Mouse (Mus musculus) embryonic facial prominence, embryonic 13.5 days (tissue): Measurements from ENCODE around the gene Crk. TPM values are rescaled to one million over a fixed set of nuclear protein-coding genes. Genes with fewer than 3 reads are reported as not detected.

Experiments
- ATAC-seq: fragments of 200-750 bp; cut with Nextera tagmentation; 2 replicates; pipeline ENCODE4 v1.8.0; 2017; ENCODE audit warnings: low read depth; ENCODE audit not compliant: insufficient number of reproducible peaks, insufficient read depth, low FRiP score, low TSS enrichment
- H3K27ac ChIP-seq: fragments of 300-500 bp; sonication (generic); 2 replicates; pipeline ENCODE4 v1.5.1; 2015; ENCODE audit warnings: moderate library complexity, mild to moderate bottlenecking, inconsistent platforms
- H3K27me3 ChIP-seq: fragments of 300-500 bp; sonication (generic); 2 replicates; pipeline ENCODE4 v1.6.1; 2015; ENCODE audit warnings: mild to moderate bottlenecking, inconsistent platforms
- H3K36me3 ChIP-seq: fragments of 300-500 bp; sonication (generic); 2 replicates; pipeline ENCODE4 v1.6.1; 2015; ENCODE audit warnings: mild to moderate bottlenecking, inconsistent platforms
- H3K4me1 ChIP-seq: fragments of 300-500 bp; sonication (generic); 2 replicates; pipeline ENCODE4 v1.6.1; 2015; ENCODE audit warnings: inconsistent platforms
- H3K4me2 ChIP-seq: fragments of 300-500 bp; sonication (generic); 2 replicates; pipeline ENCODE4 v1.6.1; 2015; ENCODE audit warnings: moderate library complexity, mild to moderate bottlenecking, inconsistent platforms
- H3K4me3 ChIP-seq: fragments of 300-500 bp; sonication (generic); 2 replicates; pipeline ENCODE4 v1.5.1; 2015; ENCODE audit warnings: mild to moderate bottlenecking, inconsistent platforms
- H3K9ac ChIP-seq: fragments of 300-500 bp; sonication (generic); 2 replicates; pipeline ENCODE4 v1.6.1; 2015; ENCODE audit warnings: mild to moderate bottlenecking, inconsistent platforms
- H3K9me3 ChIP-seq: fragments of 300-500 bp; sonication (generic); 2 replicates; pipeline ENCODE4 v1.6.1; 2016; ENCODE audit warnings: inconsistent platforms
- WGBS: fragments of 180-500 bp; shearing (Covaris S2); methylation state at CpG from one replicate; pipeline ENCODE4 v1.1.7; 2015; ENCODE audit warnings: mixed read lengths; 5-methylcytosine and 5-hydroxymethylcytosine counted together
- polyA plus RNA-seq: library from polyadenylated mRNA; unstranded; fragments of >200 nt; fragmentation: Nextera tagmentation; extraction: Ambion mirVana; gene quantifications from 2 replicates; pipeline ENCODE4 v1.2.1, GENCODE M21; 2015

Crk gene
- polyA plus RNA-seq, 1 experiment from 2014 or later, result 123 TPM

GRCm38 (mm10) chr11:75650311-75650710 lies 28.7 kb upstream of the Crk start, which contains the start of gene Myo1c:
TSS of gene Myo1c (plus strand) at chr11:75650504.
- H3K36me3 ChIP-seq, result peaks cover 5% of the 10 kb centered on the region; the same call in 1 of the 2 replicates
- H3K4me3 ChIP-seq, result peak within 1 kb of the TSS; percentile 60
- H3K4me2 ChIP-seq, result peak within 1 kb of the TSS; percentile 78
- peak within 1 kb of the TSS; percentile 68 for H3K27ac ChIP-seq
- 66% methylated on average over 7 of the region's 7 CpGs for WGBS
- peaks cover 25% of the 10 kb centered on the region for H3K27me3 ChIP-seq
- H3K9me3 ChIP-seq, result no peaks in the 10 kb centered on the region
- H3K9ac ChIP-seq, result peak within 1 kb of the TSS; percentile 79
- ATAC-seq, result no peak
- H3K4me1 ChIP-seq, result peaks cover 45% of the 10 kb centered on the region

DNA sequence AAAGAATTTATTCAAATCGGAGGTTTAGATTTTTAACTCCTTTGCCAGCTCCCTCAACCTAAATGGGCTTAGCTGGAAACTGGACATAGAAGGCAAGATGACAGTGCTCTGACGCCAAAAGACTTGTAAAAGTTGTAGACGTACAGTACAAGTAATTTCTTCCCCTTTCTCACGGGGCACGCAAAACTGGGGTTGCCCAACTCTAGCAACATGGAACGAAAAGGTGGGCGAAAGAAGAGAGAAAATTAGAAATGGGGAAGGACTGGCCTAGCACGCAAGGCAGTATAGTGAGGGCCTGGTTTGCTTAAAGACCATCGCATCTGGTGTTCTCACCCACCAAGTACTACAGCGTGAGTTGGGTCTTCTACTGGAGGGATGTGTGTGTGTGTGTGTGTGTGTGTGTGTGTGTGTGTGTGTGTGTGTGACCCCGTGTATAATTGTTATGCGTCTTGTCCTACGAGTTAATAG lies 28.1 kb upstream of the Crk start:
- Histone ChIP-seq H3K9me3 (no peaks in the 10 kb centered on the region), H3K4me3 (peak overlapping the region; percentile 60), H3K27me3 (peaks cover 25% of the 10 kb centered on the region), H3K4me2 (peak overlapping the region; percentile 78), H3K9ac (peak overlapping the region; percentile 79), H3K4me1 (peaks cover 45% of the 10 kb centered on the region), H3K36me3 (no peaks in the 10 kb centered on the region; the same call in 1 of the 2 replicates), H3K27ac (peak overlapping the region; percentile 68)
- 46% methylated on average over 13 of the region's 13 CpGs for WGBS
- no peak for ATAC-seq

DNA sequence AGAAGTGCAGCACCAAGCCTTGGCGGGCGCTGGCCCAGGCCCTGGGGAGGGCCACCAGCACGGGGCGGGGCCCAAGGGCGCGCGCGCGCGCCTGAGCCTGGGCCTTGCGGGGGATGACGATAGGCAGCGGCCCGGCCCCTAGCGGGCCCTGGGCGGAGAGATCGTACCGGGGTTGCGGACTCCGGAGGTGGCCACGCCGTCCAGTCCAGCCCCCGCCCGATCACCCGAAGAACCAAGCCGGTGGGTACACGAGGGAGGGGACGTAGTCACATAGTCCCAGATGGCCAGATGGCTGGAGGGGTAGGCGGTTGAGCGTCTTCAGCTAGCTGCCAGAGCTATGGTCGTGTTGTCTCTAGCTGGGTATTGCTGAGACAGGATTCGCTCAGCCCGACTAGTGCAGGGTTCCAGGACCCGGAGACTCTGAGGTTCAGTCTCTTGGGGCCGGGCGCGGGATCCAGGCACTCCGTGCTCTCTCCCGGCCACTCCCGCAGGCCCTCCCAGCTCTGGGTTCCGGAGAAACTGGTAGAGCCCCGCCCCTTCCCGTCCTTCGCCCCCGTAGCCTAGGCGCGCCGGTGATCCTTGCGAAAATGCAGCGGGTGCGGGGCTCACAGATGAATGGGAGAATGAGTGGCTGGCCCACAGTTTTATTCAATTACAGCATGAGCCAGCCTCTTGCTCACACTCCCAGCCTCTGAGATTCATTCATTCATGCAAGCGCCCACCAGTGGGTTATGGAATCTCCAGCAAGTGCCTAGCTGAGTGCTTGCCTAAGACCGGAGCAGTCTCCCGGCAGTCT lies 27.4 kb upstream of the Crk start:
- peak; percentile 17; the same call in 1 of the 2 replicates for ATAC-seq
- Histone ChIP-seq H3K9ac (peak overlapping the region; percentile 79), H3K4me2 (peak overlapping the region; percentile 78), H3K9me3 (no peaks in the 10 kb centered on the region), H3K27ac (peak overlapping the region; percentile 68), H3K4me3 (peak overlapping the region; percentile 60), H3K36me3 (no peaks in the 10 kb centered on the region; the same call in 1 of the 2 replicates), H3K27me3 (peaks cover 25% of the 10 kb centered on the region), H3K4me1 (peaks cover 49% of the 10 kb centered on the region)
- WGBS, result under 1% methylated on average over 54 of the region's 54 CpGs

DNA sequence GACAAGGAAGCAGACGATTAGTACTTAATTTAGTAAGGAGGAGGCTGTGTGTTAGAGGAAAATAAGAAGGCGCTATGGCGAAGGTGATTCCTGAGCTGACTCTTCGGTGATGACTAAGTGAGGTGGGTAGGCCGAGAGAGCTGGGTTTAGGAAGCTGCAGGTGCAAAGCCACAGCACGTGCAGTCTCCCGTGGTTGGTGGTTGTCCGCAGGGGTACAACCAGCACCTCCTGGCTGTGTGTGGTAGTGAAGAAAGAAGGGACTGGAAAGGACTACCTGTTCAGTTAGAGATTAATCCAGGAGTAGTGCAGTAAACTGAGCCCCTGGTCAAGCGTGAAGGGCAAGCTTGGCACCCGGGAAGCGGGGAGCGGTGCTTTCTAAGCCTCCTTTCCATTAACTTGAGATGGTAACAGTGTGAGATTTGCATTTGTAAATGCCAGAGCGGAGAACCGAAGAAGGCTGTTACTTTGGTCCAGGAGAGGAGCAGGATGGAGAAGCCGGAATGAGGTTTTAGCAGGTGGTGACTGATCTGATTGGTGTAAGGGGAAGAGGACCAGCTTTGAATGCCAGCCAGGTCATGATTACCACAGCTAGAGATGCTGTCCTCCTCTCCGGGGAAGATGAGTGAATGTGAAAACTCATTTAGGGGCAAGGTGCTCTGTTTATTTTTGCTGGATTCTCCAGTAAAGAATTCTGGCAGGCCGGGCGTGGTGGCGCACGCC lies 26.7 kb upstream of the Crk start:
- 22% methylated on average over 20 of the region's 20 CpGs for WGBS
- Histone ChIP-seq H3K27me3 (peaks cover 25% of the 10 kb centered on the region), H3K9ac (peak overlapping the region; percentile 79), H3K4me1 (peaks cover 56% of the 10 kb centered on the region), H3K4me2 (peak overlapping the region; percentile 78), H3K4me3 (peak overlapping the region; percentile 60), H3K27ac (no peak overlapping the region), H3K9me3 (no peaks in the 10 kb centered on the region), H3K36me3 (no peaks in the 10 kb centered on the region; the same call in none of the 2 replicates)
- no peak for ATAC-seq

GRCm38 (mm10) chr11:75652942-75653684 lies 25.9 kb upstream of the Crk start:
- H3K4me1 ChIP-seq, result peaks cover 53% of the 10 kb centered on the region
- peaks cover 5% of the 10 kb centered on the region for H3K36me3 ChIP-seq
- no peak overlapping the region; the same call in 1 of the 2 replicates for H3K9ac ChIP-seq
- H3K4me2 ChIP-seq, result peak overlapping the region; percentile 78
- H3K27ac ChIP-seq, result peak overlapping the region; percentile 49; the same call in 1 of the 2 replicates
- H3K4me3 ChIP-seq, result peak overlapping the region; percentile 60
- ATAC-seq, result no peak
- 26% methylated on average over 14 of the region's 14 CpGs for WGBS
- no peaks in the 10 kb centered on the region for H3K9me3 ChIP-seq
- peaks cover 25% of the 10 kb centered on the region for H3K27me3 ChIP-seq

GRCm38 (mm10) chr11:75653781-75654470 lies 25.1 kb upstream of the Crk start:
- ATAC-seq, result peak; percentile 57; the same call in 1 of the 2 replicates
- Histone ChIP-seq H3K4me3 (peak overlapping the region; percentile 53), H3K4me2 (peak overlapping the region; percentile 78), H3K27ac (peak overlapping the region; percentile 49), H3K4me1 (peaks cover 52% of the 10 kb centered on the region), H3K27me3 (peaks cover 25% of the 10 kb centered on the region), H3K36me3 (peaks cover 13% of the 10 kb centered on the region), H3K9ac (peak overlapping the region; percentile 67), H3K9me3 (no peaks in the 10 kb centered on the region)
- WGBS, result 2% methylated on average over 44 of the region's 45 CpGs

DNA sequence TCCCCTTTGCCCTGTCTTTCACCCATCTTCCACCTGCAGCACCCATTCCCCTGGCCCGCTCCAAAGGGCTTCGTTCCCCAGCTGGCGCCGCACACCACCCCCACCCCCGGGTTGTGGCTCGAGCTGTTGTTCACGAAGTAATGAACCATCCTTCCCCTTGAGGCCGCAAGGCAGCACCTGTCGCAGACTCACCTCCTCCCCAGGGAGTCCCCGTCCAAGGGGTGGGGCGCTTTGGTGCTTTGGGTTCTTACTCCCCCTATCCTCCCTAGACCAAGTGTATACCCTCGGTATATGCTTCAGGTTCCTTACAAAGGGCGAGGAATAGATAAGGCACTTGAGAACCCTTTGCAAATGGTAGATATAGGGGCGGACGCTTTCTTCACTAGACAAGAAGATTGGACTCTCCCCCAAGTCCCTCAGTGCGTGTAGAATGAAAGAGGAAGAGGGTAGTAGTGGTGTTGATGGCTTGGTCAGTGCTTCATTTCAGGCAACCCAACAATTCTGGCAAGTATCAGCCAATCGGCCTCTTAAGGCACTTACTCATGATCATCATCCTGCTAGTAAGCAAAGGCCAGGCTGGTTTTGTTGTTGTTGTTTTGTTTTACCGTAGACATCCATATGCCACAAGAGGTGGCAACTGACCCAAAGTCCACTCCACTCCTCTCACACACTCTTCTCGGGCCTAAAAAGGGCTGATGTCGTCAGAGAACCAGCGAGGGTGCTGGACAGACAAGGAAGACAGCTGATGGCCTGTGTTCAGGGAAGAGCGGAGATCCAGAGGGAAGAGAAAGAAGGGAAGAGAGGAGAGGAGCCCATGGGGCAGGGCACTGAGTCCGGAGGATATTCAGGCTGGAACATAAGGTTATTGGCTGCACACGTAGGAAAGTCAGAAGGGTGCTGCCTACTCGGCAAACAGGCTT lies 24.3 kb upstream of the Crk start:
- Histone ChIP-seq H3K27ac (peak overlapping the region; percentile 77; the same call in 1 of the 2 replicates), H3K4me1 (peaks cover 54% of the 10 kb centered on the region), H3K4me2 (peak overlapping the region; percentile 84), H3K9me3 (no peaks in the 10 kb centered on the region), H3K36me3 (peaks cover 18% of the 10 kb centered on the region), H3K27me3 (peaks cover 25% of the 10 kb centered on the region), H3K4me3 (peak overlapping the region; percentile 82), H3K9ac (peak overlapping the region; percentile 67; the same call in 1 of the 2 replicates)
- ATAC-seq, result no peak
- WGBS, result 41% methylated on average over 25 of the region's 25 CpGs

DNA sequence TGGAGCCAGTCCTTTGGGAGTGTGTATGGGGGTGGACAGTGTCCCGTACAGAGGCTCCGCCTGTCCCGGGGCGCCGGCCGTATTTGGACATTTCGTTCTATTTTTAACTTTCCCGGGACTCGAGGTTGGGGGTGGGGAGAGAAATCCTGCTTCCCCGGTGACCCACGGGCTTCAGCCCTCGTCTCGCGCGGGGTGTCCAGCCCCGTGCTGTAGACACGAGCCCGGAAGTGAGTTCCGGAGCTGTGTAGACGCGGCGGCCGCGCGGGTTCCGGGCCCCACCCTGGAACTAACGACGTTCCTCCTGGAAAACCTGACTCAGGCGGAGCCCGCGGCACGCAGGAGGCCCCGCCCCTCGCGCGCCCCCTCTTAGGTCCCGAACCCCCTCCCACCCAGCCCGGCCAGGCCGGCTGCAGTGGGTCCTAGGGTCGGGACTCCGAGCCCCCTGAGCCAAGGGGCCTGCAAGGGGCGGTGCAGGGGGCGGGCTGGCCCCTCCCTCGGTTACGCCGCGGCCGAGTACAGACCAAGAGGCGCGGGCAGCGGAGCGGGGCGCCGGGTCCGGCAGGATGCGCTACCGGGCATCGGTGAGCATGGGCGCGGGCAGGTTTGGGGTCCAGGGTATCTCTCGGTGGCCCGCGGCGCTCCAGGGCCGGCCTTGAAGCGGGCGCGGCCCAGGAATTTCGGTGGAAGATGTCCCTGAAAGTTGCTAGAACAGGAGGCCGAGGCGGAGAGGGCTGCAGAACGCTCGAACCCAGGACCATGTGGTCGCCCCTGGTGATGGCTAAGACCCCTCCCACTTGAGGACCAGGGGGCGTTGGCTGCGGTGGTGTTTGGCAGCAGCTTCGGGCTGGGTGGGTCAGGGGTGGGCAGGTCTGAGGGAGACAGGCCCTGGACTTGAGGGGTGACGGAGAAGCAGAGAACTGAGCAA lies 23.2 kb upstream of the Crk start:
- Histone ChIP-seq H3K4me1 (peaks cover 48% of the 10 kb centered on the region), H3K9me3 (no peaks in the 10 kb centered on the region), H3K4me3 (peak overlapping the region; percentile 82), H3K27ac (peak overlapping the region; percentile 77), H3K9ac (peak overlapping the region; percentile 86), H3K36me3 (peaks cover 30% of the 10 kb centered on the region), H3K27me3 (peaks cover 25% of the 10 kb centered on the region), H3K4me2 (peak overlapping the region; percentile 84)
- peak; percentile 61 for ATAC-seq
- 1% methylated on average over 78 of the region's 78 CpGs for WGBS
